Mouse (Mus musculus): Measurements from ENCODE around the gene Sgce.
"Not testable (repeated sequence)": the region's sequence is repeated elsewhere in the genome, so short reads cannot be mapped to it uniquely, and the experiment has no call there.

The Sgce gene

DNA sequence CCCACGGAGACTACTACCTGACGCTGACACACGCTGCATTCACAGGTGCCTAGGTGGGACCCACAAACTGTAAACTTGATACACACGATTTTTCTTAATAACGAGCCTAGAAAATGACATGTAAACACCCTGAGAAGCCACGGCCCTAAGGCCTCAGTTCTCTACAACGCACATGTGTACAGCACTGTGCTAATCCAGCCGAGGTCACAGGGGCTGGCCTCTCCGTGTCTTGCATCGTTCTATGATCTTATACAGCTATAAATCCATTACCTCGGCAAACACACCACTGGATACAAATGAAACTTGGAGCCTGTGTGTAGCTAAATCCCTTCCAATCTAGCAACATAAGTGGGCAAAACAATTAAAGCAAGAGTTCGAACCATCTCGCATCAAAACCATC lies 24.3 kb downstream of the Sgce start:
- no peak for DNase-seq (ENCODE audit: low spot score)

DNA sequence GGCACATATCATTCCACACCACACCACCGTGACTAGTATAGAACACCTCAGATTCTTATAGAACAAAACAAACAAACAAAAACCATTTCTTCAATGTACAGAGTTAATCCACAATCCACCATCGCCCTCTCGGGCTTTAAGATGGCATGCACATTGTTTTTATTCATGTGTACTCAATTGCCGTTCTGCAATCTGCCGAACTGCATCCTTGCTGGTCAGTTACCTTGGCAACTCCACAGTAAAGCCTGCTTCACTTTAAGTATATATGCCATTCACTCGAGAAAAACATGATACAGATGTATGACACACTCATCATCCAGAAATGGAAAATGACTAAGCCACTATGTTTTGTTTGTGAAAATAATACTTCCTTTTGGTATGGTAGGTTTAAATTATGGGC lies 24.9 kb downstream of the Sgce start:
- no peak for DNase-seq (ENCODE audit: low spot score)

DNA sequence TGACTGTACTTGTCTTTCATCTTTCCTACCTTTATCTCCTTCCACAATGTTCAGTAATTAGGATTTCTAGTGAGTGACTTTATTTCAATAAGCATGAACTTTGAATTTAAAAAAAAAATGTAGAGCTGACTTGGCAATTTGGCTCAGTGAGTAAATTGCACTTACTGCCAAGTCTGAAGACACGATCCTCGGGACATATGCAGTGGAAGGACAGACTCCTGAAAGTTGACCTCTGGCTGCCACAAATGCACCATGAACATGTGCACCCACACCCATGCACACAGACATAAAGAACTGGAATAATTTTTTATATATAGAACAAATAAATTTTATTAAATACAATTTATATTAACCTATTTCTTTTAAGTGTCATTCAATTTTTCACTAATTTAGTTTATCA lies 29.7 kb downstream of the Sgce start:
- no peak for DNase-seq (ENCODE audit: low spot score)

DNA sequence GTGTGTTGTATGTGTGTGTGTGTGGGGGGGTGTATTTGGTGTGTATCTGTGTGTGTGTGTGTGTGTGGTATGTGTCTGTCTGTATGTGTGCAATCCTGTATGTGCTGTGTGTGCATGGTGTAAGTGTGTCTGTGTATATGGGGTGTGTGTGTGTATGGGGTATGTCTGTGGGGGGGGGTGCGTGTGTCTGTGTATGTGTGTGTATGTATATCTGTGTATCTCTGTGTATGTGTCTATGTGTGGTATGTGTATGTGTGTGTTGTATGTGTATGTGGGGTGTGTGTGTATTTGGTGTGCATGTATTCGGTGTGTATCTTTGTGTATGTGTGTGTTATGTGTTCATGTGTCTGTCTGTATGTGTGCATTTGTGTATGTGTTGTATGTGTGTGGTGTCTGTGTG lies 30.8 kb downstream of the Sgce start:
- no peak for DNase-seq (ENCODE audit: low spot score)

DNA sequence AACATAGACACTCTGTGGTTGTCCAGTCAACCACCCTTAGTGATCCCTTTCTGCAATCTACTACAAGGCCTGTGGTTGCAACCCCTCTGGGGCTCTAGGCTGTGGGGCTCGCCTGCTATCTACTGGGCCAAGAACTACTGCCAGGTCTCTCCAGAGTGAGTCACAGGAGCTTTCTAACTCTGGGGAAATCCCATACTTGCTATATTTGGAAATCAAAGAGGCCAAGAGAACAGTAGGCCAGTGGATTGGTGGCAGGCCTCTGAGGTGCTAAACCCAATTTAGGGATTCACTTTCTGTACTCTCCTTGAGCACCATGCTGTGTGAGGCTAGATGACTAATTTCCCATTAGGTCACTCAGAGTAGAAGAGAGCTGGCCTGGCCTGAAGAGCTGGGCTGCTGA lies 38.0 kb downstream of the Sgce start:
- DNase-seq (ENCODE audit: low spot score), result no peak

DNA sequence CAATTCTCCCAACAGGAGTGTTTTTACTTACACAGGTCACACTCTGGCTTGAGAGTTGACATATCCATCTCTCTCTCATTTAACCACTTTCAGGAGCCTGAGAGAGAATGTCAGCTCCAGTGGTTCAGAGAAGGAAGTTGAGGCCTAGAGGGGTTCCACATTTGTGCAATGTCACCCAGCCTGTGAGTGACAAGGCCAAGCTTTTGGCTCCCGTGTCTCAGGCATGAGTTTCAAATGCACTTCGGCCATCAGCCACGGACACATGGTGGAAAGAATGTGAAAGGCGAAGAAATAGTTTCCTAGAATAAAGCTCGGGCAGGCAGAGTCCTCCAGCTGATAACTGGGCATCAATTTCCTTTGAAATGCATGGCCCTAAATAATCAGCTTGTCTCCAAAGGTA lies 40.6 kb downstream of the Sgce start:
- no peak for DNase-seq (ENCODE audit: low spot score)

DNA sequence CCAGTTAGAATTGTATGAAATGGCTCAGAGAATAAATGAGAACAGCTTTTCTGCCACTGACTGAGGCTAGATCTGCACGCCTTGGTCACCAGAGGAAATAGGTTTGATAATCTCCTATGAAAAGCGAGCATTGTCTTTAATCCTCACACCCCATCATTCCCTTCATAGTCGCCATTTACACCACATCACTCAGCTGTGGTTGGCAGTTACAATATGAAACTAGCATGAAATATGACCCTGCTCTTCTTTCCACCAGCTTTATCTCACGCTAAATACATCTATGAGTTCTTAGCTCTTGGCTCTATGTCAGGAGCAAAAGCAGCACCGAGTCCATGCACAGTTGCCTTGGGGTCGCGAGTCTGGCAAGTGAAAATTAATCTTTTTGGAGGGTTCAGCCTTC lies 43.1 kb downstream of the Sgce start:
- DNase-seq (ENCODE audit: low spot score), result no peak

DNA sequence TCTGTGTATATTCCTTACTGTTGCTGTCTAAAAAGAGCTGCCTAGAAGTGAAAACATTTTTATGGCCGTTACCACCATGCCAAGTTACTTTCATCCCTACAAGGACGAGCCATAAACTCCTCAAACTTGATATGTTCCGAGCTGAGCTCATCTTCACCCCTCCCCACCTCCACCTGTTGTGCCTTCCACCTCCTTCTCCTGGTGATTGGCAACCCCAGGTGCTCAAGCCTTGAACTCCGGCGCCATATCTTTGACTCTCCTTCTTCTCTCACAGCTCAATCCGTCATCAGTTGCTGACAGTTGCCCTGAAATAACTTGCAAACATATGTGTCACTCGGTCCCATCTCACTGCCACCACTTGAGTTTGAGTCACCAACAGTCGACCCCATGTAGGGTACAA lies 45.4 kb downstream of the Sgce start:
- no peak for DNase-seq (ENCODE audit: low spot score)

DNA sequence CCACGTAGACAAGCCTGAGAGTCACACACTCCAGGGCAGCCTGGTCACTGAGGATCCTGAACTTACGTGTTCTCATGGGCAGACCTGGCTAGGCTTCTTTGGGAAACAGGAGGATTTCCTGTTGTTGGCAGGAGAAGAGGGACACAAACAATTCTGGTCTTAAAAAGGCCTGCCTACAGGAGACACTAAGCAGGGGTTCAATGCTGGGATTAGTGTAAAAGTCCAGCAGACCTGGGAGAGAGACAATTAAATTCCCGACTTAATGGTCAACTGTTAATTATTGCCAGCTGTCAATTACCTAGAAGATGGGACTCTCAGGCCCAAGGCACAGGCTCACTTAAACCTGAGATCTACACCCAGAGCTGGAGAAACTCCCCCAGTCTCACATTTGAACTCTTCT lies 51.2 kb downstream of the Sgce start:
- DNase-seq (ENCODE audit: low spot score), result no peak

DNA sequence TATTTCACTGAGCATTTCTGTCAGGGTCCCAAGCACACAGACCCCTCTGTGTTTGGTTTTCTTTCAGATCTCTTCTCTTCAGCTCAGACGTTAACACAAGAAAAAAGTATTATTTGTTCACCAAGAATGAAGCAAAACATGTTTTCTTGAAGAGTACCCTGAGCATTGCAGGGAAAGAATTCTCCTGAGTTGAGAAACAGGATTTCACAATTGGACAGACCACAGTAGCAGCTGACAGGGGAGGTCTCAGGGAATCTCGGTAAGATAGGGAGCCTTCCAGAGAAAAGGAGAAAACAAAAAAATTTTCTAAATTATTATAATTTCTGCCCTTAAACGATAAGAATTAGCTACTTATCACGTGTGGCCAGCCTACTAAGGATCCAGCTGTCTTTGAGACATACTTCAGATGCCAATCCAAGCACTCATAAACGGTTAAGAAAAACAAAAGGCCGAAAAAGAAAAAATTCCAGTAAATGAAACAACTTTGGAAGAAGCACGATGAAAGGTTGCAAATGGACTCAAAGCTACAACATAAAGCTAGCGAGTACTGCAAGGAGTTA lies 52.3 kb downstream of the Sgce start:
- DNase-seq (ENCODE audit: low spot score), result no peak

DNA sequence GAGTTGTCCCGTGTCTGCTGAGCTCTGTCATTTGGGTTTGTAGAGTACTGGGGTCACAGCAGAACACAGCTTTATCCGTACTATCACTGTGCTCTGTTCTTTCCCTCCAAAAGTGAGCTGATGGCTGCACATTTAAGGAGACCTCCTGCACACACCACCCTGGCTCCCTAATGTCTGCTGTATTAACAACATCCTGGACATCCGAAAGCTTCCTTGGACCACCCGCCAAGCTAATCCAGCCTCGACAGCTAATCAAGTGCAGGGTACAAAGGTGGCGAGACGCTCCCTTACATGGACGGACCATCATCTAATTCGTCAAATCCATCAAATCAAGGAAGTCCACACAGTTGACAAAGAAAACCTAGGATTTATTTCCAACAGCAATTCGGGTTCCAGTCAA lies 53.5 kb downstream of the Sgce start:
- DNase-seq (ENCODE audit: low spot score), result no peak

DNA sequence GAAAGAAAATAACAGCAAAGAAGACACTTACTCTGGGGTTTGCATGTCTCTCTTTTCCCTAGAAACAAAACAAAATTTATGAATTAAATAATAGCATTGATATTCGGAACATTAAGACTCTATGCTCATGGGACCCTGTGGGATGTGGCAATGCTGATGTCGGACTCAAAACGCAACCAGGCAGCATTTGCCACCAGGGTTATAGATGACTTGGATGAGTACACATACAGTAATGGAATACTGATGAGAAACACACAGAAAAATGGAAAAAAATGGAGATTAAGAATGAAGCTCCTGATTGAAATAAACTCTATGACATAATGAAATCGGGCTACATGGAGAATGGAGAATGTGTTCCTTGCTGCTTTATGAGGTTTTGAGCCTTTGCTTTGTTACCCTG lies 56.6 kb downstream of the Sgce start:
- DNase-seq (ENCODE audit: low spot score), result no peak

DNA sequence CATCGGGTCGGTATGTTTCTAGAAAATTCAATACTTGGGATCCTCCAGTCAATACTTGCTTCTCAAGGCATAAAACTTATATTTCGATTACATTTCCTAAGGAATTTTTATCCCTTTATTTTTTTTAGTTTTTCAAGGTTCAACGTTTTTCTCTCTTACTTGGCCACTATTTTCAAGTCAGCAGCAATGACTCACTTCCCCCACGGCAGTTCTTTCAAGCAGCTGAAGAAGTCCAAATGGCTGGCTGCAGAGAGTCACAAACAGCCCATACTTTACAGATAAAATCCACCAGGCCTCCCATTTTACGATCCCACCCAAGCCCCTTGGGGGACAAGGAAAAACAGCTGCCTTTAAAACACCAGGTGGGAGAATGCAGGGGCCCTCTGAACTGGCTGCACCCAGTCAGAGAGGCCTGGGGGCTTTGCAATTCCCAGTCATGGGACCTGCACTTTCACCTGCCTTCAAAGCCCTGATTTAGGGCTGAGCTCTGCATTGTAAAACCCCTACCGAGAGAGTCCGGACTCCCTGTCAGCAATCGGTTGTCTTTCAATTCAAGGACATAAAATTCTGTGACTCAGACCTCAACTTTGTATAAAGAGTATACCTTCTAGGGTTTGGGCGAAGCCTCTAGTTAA lies 62.2 kb downstream of the Sgce start:
- no peak for DNase-seq (ENCODE audit: low spot score)

DNA sequence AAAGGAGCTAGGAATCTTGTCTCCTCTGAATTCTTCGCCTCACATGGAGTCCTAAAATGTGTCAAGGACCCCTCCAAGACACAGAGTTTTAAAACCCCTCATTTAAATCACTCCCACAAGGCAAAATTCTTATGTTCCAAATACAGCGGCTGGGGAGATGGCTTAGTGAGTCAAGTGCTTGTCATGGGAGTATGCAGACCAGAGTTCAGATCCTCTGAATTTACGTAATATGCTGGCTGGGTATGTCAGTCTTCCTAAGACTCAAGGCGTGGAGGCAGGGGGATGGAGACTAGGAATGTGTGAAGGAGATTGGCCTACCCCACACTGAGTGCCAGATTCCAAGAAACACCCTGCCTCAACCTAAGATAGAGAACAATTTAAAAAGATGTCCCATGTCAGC lies 66.4 kb downstream of the Sgce start:
- no peak for DNase-seq (ENCODE audit: low spot score)

DNA sequence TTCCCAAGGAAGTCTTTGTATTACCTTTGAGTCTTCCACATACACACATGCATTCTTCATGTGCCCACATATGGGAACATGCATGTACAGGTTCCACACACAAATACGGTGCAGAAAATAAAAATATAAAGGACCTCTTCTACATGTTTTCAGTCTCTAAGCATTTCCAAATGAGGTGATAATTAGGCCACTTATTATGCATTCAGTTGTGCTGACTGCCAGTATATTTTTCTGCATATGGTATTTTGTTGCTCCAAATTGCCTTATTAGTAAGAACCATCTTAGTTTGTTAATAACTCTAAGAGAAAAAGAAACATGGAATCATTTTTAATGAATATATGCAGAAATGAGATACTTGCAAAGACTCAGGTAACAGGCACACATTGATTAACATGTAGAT lies 67.0 kb downstream of the Sgce start:
- DNase-seq (ENCODE audit: low spot score), result no peak

DNA sequence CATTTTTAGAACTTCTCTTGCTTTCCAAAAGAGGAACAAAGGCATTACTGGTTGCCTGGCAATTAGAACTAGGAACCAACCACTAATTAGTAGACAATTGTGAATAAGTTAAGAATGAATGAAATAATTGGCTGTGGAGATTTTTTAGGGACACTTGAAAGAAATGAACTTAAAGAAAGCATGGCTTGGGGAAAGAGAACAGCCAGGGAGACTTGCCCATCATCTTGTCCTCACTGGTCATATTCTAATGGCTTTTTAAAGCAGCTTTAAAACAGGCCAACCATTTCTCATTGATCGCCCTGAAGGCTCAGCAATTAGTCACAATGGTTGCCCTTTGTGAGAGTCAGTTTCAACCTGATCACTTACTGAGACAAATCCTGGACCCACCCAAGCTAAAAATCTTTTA lies 69.6 kb downstream of the Sgce start:
- peak; percentile 60 for DNase-seq (ENCODE audit: low spot score)

DNA sequence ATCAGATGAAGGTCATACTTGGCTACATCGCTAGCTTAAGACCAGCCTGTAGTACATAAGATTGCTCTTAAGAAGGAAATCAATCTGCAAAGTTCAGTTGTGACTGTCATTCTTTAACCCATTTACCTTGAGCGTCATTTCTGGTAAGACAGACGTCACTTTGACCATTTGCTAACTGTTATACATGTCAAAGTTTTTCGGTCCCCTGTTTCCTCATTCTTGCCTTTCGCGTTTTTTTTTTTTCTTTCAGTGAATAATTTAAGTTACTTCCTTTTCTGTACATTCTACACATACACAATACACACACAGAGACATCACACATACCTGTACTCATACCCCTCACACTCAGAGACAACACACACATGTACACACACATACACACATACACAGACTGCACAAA lies 81.9 kb downstream of the Sgce start:
- no peak for DNase-seq (ENCODE audit: low spot score)

DNA sequence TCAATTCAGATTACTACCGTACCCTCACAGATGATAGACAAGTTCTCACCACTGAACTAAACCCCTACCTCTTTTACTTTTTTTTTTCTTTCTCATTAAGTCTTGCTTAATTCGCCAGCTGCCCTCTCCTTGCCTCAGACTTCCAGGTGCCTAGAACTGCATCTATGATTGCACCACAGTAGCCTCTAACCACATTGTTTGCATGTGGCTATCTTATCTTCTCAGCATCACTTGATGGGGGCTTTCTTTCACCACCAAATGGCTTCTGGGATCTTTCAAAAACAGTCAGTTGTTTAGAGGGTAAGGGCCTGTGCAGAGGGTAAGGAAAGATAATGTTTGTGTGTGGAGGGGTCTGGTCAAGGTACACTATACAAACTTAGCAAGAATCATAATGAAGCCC lies 82.7 kb downstream of the Sgce start:
- no peak for DNase-seq (ENCODE audit: low spot score)

DNA sequence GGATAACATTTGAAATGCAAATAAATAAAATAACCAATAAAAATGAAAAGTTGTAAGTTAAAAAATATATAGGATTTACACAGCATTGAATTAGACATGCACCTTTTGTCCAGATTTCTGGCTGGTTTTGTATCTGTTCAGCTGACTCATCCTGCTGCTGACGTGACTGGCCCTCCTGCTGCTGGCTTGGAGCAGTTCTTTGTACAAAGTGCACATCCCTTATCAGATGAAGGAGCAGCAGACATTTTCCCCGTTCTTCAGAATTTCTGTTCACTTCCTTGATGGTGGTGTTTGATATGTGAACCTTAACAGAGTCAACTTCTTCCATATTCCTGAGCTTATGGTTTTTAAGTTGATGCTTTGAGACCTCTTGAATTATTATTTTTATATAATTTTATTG lies 83.5 kb downstream of the Sgce start:
- no peak for DNase-seq (ENCODE audit: low spot score)

DNA sequence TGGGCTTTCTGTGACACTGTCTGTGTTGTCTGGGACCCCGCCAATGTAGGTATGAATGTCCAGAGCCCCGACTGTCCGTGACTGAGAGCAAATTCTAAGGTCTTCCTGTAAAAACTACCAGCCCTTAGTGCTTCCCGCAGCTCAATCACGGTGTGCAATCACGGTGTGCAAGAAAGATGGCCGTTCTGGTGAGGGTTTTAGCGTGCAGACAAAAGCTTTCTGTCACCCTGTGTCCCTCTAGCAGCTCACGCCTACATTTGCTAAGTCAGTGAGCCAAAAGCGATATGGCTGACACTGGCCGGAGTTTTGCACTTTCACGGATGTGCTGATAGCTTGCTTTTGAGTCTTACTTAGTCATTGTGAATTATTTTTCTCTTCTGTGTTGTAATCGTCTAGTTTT lies 88.1 kb downstream of the Sgce start:
- DNase-seq (ENCODE audit: low spot score), result no peak

DNA sequence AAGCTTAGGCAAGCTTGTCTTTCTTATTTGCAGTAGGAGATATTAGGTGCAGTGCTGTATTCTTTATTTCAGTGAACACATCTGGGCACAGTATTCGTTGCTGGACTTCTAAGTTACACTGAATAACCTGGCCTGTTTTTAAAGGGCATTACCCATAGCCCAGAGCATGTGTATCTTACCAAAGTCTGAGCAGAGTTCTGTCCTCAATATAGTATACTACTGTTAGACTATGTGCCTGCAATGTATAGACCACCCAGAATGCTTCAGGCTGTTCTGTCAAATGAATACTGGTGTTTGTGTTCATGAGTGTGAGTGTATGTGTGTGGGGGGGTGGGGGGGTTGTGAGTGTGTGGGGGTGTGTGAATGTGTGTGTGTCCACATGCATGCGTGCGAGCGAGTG lies 91.1 kb downstream of the Sgce start:
- no peak for DNase-seq (ENCODE audit: low spot score)

DNA sequence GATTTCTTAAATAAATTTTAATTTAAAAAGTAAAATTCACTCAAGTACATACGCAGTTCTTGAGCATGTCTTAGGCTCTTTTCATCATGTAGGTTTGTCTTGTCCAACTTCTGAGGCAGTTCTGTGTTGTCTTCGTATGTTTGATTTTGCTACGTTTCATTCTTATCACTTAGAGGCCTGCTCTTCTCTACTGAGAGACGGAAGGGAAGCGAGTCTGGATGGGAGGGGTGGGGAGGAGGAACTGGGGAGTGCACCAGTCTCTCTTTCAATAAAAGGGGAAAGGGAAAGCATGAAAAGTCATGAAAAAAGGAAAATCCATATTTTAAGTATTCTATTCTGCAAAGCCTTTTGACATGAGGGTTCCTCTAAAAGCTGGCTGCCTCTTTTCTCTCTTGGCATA lies 91.5 kb downstream of the Sgce start:
- no peak for DNase-seq (ENCODE audit: low spot score)

DNA sequence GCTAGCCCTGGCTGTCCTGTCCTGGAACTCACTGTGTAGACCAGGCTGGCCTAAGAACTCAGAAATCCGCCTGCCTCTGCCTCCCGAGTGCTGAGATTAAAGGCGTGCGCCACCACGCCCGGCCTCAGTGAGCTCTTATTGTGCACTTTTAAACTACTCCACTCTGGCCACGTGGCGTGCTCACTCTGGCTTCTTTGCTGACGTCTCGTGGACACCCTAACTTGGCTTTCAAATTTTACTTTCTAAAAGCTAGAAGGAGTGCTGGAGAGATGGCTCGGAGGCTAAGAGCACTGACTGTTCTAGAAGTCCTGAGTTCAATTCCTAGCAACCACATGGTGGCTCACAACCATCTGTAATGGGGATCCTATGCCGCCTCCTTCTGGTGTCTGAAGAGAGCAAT lies 93.3 kb downstream of the Sgce start:
- not testable (repeated sequence) for DNase-seq (ENCODE audit: low spot score)

DNA sequence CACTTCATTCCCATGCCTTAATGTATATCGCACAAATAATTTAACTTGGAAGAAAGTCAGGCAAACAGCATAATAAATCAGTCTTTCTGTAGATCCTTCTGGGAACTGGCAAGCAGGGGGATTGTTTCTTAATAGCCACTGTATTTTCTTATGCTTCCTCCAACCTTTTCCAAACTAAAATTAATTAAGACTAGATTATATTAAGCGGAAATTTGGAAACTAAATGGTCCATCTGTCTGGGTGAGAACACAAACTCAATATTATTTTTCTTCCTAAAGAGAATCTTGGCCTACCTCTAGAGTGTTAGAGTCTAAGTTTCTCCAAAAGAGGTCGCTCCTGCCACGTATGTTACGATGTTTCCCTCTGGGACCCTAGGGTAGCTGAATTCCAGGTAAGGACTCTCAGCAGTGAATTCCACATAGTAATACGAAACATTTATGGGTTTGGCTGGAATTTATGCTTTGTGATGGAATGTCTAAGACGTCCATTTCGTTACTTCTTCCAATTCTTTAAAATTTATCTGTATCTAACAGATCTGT lies 94.3 kb downstream of the Sgce start:
- no peak for DNase-seq (ENCODE audit: low spot score)

Measured in retina, embryonic 14.5 days (tissue).